Mouse (Mus musculus) heart, embryonic 13.5 days (tissue): ENCODE measurements around the gene Nap1l4. TPM values are rescaled to one million over a fixed set of nuclear protein-coding genes. Genes with fewer than 3 reads are reported as not detected.
A peak's percentile ranks its signal among the peaks of the same experiment; 100 is the strongest.

Experiments
- ATAC-seq: fragments of 200-750 bp; cut with Nextera tagmentation; 2 replicates; pipeline ENCODE4 v1.8.0; 2017; ENCODE audit warnings: moderate TSS enrichment; ENCODE audit not compliant: insufficient number of reproducible peaks, low FRiP score, low TSS enrichment; ENCODE audit errors: extremely low read depth
- H3K27ac ChIP-seq: fragments of 300-500 bp; sonication (generic); replicated peaks from 2 replicates; pipeline ENCODE4 v1.5.1; 2015; ENCODE audit warnings: moderate library complexity, mild to moderate bottlenecking, inconsistent platforms
- H3K27me3 ChIP-seq: fragments of 300-500 bp; sonication (generic); replicated peaks from 2 replicates; pipeline ENCODE4 v1.6.1; 2015; ENCODE audit warnings: mild to moderate bottlenecking, inconsistent platforms
- H3K36me3 ChIP-seq: fragments of 300-500 bp; sonication (generic); 2 replicates; pipeline ENCODE4 v1.6.1; 2015; ENCODE audit warnings: mild to moderate bottlenecking, inconsistent platforms
- H3K4me1 ChIP-seq: fragments of 300-500 bp; sonication (generic); 2 replicates; pipeline ENCODE4 v1.6.1; 2015; ENCODE audit warnings: inconsistent platforms
- H3K4me2 ChIP-seq: fragments of 300-500 bp; sonication (generic); 2 replicates; pipeline ENCODE4 v1.6.1; 2015; ENCODE audit warnings: inconsistent platforms, mild to moderate bottlenecking, moderate library complexity
- H3K4me3 ChIP-seq: fragments of 300-500 bp; sonication (generic); 2 replicates; pipeline ENCODE4 v1.5.1; 2015; ENCODE audit warnings: moderate library complexity, mild to moderate bottlenecking, inconsistent platforms
- H3K9ac ChIP-seq: fragments of 300-500 bp; sonication (generic); 2 replicates; pipeline ENCODE4 v1.6.1; 2015; ENCODE audit warnings: inconsistent platforms, mild to moderate bottlenecking, moderate library complexity
- H3K9me3 ChIP-seq: fragments of 300-500 bp; sonication (generic); 2 replicates; pipeline ENCODE4 v1.6.1; 2016; ENCODE audit warnings: inconsistent platforms
- WGBS: fragments of 180-500 bp; shearing (Covaris S2); methylation state at CpG from one replicate; pipeline ENCODE4 v1.1.7; 2015; ENCODE audit warnings: mixed read lengths; 5-methylcytosine and 5-hydroxymethylcytosine counted together
- polyA plus RNA-seq: library from polyadenylated mRNA; unstranded; fragments of >200 nt; fragmentation: Nextera tagmentation; extraction: Ambion mirVana; gene quantifications from 2 replicates; pipeline ENCODE4 v1.2.1, GENCODE M21; 2015

The Nap1l4 gene
- polyA plus RNA-seq, 1 experiment from 2014 or later, result 217 TPM

DNA sequence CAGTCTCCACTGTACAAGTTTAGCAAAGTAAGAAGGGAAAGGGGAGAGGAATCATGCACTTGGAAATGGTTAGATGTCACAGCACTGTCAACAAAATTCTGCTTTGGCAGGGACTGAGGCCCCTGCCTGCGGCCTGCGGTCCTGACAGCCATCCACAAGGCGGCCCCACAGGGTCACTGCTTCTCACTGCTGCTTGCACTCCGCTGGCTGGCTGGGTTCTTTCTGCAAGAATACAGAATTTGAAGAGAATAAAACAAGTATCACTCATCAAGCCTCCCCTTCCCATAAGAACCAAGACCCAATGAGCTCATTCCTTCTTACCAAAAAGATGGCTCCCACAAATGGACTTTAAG, 34.5 kb downstream of the Nap1l4 start:
- ATAC-seq, result no peak
- H3K36me3 ChIP-seq, result peaks cover 76% of the 10 kb centered on the region
- no peaks in the 10 kb centered on the region for H3K9me3 ChIP-seq
- no peaks in the 10 kb centered on the region for H3K27me3 ChIP-seq
- H3K4me3 ChIP-seq, result no peak overlapping the region
- WGBS, result 89% methylated on average over 4 of the region's 4 CpGs
- H3K4me1 ChIP-seq, result peaks cover 8% of the 10 kb centered on the region
- H3K27ac ChIP-seq, result no peak overlapping the region
- no peak overlapping the region for H3K9ac ChIP-seq
- H3K4me2 ChIP-seq, result no peak overlapping the region

DNA sequence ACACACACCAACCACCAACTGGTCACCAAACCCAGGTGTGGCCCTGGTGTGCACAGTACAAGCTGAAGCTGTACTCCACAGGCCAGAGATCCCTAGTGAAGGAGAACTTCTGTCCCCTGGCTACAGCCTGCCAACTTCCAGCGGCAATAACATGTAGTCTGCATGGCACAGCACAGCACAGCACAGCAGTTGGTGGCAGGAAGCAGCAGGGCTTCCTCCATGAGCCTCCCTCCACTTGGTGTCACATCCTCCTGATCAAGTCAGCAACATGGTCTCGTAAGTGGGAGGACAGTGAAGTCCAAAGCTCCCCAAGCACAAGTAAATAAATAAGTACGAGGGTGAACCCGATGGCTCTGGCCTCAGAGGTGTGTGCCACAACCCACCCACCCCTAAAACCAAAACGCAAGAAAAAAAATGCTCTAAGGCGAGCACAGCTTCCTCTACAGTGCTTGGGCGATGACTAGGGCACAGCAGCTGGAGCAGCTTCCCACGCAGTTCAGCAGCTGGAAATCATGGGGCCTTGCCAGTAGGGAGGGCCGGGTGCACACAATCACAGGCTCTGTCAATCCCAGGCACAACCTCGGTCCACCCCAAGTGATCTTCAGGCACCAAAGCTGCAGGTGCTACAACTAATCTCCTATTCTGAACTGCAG, 35.0 kb downstream of the Nap1l4 start:
- no peak overlapping the region for H3K9ac ChIP-seq
- H3K4me2 ChIP-seq, result no peak overlapping the region
- H3K36me3 ChIP-seq, result peaks cover 71% of the 10 kb centered on the region
- H3K27me3 ChIP-seq, result no peaks in the 10 kb centered on the region
- no peak overlapping the region for H3K27ac ChIP-seq
- WGBS, result 89% methylated on average over 10 of the region's 10 CpGs
- H3K4me3 ChIP-seq, result no peak overlapping the region
- ATAC-seq, result no peak
- H3K9me3 ChIP-seq, result no peaks in the 10 kb centered on the region
- peaks cover 8% of the 10 kb centered on the region for H3K4me1 ChIP-seq

DNA sequence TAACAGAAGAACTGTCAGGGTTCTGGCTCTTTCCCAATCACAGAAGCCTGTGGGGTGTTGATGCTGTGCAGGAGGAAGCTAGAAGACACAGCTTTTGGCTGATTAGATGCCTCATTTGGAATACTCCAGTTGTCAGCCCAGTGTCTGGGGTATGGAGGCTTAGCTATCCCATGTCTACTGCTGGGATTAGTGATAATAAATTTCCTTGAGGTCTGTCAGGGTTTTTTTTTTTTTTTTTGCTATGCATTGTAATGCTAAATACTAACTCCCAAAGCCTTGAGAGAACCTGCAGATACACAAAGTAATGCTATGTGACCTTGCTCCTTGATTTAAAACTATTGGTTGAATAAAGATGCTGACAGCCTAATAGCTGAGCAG, 37.6 kb downstream of the Nap1l4 start:
- Histone ChIP-seq H3K4me3 (no peak overlapping the region), H3K27ac (no peak overlapping the region), H3K36me3 (peaks cover 45% of the 10 kb centered on the region), H3K4me1 (peaks cover 8% of the 10 kb centered on the region), H3K9me3 (no peaks in the 10 kb centered on the region), H3K9ac (no peak overlapping the region), H3K4me2 (no peak overlapping the region), H3K27me3 (peaks cover 5% of the 10 kb centered on the region; the same call in 1 of the 2 replicates)
- ATAC-seq, result no peak

DNA sequence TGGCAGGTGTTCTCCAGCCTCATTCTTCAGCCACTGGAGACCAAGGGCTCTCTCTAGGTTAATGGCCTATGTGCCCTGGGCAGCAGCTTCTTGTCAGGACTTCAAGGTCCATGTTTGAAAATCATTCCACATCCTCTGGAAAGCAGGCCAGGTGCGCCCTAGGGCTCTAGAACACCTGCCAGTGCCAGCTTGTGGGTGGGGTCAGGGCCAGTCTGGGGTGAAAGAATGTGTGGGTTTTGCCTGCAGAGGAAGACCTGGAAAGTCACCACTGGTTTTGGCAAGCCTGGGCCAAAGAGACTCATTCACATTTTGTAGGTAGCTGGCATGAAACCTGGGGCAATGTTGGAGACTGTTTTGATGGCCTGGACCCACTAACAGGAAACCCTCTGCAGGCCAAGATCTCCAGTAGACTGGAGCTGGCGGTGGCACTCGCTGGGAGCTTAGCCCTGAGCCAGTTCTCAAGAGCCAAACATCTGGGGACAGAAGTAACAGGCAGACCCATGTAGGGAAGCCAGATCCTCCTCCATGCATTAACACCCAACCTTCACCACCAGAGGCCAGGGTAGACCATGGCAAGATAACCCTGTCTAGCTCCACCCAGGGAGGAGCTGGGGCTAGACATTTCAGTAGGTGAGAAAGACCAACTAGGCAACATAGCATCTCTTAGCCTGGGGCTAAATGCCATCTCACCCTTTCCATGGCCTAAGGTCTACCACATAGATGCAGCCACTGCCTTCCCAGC, 38.1 kb downstream of the Nap1l4 start:
- no peak for ATAC-seq
- WGBS, result 83% methylated on average over 3 of the region's 3 CpGs
- Histone ChIP-seq H3K36me3 (peaks cover 39% of the 10 kb centered on the region), H3K27me3 (peaks cover 7% of the 10 kb centered on the region; the same call in 1 of the 2 replicates), H3K4me3 (no peak overlapping the region), H3K9me3 (no peaks in the 10 kb centered on the region), H3K27ac (no peak overlapping the region), H3K9ac (no peak overlapping the region), H3K4me1 (peaks cover 8% of the 10 kb centered on the region), H3K4me2 (no peak overlapping the region)

DNA sequence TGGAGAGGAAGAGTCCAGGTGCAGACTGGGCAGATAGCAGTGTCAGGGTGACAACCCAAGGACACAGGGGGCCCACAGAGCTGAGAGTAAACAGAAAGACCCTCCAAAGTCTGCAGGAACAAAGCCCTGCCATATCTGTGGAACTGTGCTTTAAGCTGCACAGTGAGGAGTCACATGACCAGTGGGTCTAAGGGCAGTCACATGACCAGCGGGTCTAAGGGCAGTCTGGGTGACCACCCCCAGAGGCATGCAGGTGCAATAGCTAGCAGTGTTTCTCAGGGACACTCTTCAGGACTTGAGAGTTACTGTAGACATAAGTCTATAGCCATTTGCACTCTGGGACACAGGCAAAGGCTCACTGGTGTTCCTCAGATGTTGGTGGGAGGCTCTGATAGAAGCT, 39.3 kb downstream of the Nap1l4 start:
- H3K4me3 ChIP-seq, result no peak overlapping the region
- peaks cover 8% of the 10 kb centered on the region for H3K4me1 ChIP-seq
- H3K9me3 ChIP-seq, result no peaks in the 10 kb centered on the region
- H3K27ac ChIP-seq, result no peak overlapping the region
- 70% methylated on average over 1 of the region's 1 CpGs for WGBS
- H3K9ac ChIP-seq, result no peak overlapping the region
- no peak for ATAC-seq
- no peak overlapping the region for H3K4me2 ChIP-seq
- H3K27me3 ChIP-seq, result peaks cover 15% of the 10 kb centered on the region
- H3K36me3 ChIP-seq, result peaks cover 27% of the 10 kb centered on the region

DNA sequence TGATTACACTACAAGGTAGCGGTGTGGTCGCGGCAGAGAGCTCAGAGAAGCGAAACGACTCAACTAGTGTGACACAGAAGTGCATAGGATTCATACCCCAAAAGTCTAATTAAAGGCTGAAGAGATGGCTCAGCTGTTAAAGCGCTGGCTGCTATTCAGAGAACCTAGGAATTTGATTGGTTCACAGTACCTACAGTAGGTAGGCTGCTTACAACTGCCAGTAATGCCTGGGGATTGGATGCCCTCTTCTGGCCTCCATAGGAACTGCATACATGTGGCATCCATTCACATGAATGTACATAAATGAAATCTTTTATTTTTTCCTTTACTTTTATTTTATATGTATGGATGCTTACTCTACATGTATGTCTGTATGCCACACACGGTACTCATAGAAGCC, 42.2 kb downstream of the Nap1l4 start:
- no peaks in the 10 kb centered on the region for H3K9me3 ChIP-seq
- H3K36me3 ChIP-seq, result no peaks in the 10 kb centered on the region
- H3K4me1 ChIP-seq, result peaks cover 20% of the 10 kb centered on the region
- WGBS, result 19% methylated on average over 7 of the region's 7 CpGs
- H3K27me3 ChIP-seq, result peaks cover 43% of the 10 kb centered on the region
- no peak overlapping the region for H3K9ac ChIP-seq
- no peak overlapping the region for H3K4me3 ChIP-seq
- no peak for ATAC-seq
- H3K27ac ChIP-seq, result no peak overlapping the region
- H3K4me2 ChIP-seq, result no peak overlapping the region

DNA sequence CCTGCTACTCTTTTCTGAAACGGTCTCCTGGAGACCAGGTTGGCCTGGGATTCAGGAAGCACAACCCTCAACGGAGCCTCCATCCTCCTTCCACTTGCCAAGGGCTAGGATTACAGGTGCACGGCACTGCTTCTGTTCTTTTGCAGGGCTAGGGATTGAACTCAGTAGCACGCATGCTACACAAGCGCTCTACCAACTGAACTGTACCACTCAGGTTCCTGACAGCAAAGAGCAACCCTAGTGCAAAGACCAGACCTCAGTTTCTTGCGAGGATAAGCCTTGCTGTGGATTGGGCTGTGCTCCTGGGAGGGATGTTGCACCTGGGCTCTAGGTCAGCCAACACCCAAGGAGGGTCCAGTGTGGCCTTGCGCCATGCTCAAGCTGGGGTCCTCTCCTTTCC, 42.6 kb downstream of the Nap1l4 start:
- Histone ChIP-seq H3K4me3 (no peak overlapping the region), H3K9me3 (no peaks in the 10 kb centered on the region), H3K27me3 (peaks cover 47% of the 10 kb centered on the region), H3K4me2 (no peak overlapping the region), H3K9ac (no peak overlapping the region), H3K4me1 (peaks cover 24% of the 10 kb centered on the region), H3K27ac (no peak overlapping the region), H3K36me3 (no peaks in the 10 kb centered on the region)
- ATAC-seq, result no peak
- WGBS, result 62% methylated on average over 7 of the region's 7 CpGs

DNA sequence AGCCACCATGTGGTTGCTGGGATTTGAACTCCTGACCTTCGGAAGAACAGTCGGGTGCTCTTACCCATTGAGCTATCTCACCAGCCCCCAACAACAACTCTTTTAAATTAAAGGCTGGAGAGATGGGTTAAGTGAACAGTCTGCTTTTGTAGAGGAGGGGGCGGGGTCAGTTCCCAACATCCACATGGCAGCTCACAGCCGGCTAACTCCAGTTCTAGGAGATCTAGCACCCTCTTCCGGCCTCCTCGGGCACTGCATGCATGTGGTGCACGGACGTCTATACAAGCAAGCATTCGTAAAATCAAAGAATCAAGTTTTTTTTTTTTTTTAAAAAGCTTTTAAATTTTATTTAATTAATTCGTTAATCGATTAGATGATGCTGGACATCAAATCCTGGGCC, 43.1 kb downstream of the Nap1l4 start:
- Histone ChIP-seq H3K4me1 (peaks cover 26% of the 10 kb centered on the region), H3K36me3 (no peaks in the 10 kb centered on the region), H3K4me3 (no peak overlapping the region), H3K27ac (no peak overlapping the region), H3K27me3 (peaks cover 52% of the 10 kb centered on the region), H3K9ac (no peak overlapping the region), H3K9me3 (no peaks in the 10 kb centered on the region), H3K4me2 (no peak overlapping the region)
- WGBS, result 29% methylated on average over 11 of the region's 11 CpGs
- ATAC-seq, result no peak

DNA sequence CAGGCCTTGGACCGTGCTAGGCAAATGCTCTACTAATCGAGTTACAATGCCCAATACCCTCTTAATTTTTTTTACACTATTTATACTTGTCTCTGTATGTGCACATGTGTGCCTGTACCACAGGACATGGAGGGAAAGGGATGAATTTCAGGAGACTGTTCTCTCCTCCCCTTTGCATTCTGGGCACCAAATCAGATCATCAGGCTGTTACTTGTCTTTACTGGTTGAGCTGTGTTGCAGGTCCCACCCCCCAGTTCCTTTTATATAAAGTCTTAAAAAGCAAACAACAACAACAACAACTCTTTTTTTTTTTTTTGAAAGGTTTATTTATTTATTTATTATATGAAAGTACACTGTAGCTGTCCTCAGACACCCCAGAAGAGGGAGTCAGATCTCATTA, 43.5 kb downstream of the Nap1l4 start:
- Histone ChIP-seq H3K4me1 (peaks cover 26% of the 10 kb centered on the region), H3K27me3 (peaks cover 56% of the 10 kb centered on the region), H3K9ac (no peak overlapping the region), H3K27ac (no peak overlapping the region), H3K4me3 (no peak overlapping the region), H3K36me3 (no peaks in the 10 kb centered on the region), H3K9me3 (no peaks in the 10 kb centered on the region), H3K4me2 (no peak overlapping the region)
- ATAC-seq, result no peak
- WGBS, result 86% methylated on average over 2 of the region's 2 CpGs

DNA sequence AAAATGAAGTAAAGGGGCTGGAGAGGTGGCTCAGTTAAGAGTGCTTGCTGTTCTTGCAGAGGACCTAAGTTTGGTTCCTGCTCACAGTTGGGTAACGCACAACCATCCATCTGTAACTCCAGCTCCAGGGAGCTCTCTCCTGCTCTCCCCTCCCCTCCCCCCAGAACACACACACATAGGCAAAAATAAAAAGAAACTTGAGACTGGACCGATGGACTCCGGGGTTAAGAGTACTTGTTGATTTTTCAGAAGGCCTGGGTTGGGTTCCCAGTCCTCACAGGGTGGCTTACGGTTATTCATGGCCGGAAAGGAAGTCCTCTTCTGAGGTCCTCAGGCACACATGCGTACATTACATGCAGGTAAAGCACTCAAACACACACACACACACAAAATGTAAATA, 45.0 kb downstream of the Nap1l4 start:
- H3K9ac ChIP-seq, result no peak overlapping the region
- H3K36me3 ChIP-seq, result no peaks in the 10 kb centered on the region
- H3K4me2 ChIP-seq, result no peak overlapping the region
- WGBS, result 75% methylated on average over 6 of the region's 6 CpGs
- H3K9me3 ChIP-seq, result no peaks in the 10 kb centered on the region
- H3K4me1 ChIP-seq, result peaks cover 18% of the 10 kb centered on the region
- ATAC-seq, result no peak
- no peak overlapping the region for H3K27ac ChIP-seq
- no peak overlapping the region for H3K4me3 ChIP-seq
- peaks cover 70% of the 10 kb centered on the region for H3K27me3 ChIP-seq

DNA sequence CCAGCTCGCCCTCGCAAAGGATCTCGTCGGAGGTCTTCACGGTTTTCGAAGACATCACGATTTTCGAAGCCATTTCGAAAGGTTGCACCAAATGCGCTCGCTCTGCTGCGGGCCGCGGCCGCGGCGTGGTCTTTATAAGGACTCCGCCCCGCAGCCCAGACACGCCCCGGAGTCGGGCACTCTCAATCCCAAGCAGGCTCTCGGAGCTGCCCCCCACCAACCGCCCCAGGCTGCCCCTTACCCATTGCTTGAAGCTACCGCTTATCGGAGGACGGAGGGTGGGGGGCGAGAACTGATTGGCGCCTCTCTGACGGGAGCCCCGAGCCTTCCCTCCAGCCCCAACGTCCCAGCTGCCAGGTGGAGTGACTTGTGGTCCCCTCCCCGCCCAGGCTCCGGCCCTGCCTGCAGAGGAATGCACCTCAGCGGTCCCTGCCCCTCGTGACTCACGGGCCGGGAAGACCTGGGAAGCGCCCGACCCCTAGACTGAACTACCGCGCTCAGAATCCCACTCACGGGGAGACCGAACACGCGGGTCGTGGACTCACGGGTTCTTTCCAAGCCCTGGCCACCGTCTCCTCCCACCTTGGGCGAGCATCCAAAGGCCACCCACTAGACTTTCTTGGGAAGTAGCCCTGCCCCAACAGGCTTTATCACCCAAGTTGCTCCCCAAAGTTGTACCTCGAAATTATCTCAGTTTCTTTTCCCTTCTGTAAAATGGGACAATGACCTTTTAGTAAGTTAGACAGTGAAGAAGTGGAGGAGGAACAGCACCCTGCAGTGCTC, 46.3 kb downstream of the Nap1l4 start, which contains the start of gene Phlda2:
TSS of gene Phlda2 (minus strand) at position 733 of the 783 bp plus-strand sequence.
- Histone ChIP-seq H3K4me2 (peak within 1 kb of the TSS; percentile 94), H3K27ac (no peak within 1 kb of the TSS), H3K27me3 (peaks cover 80% of the 10 kb centered on the region), H3K36me3 (no peaks in the 10 kb centered on the region), H3K9ac (peak within 1 kb of the TSS; percentile 11), H3K9me3 (no peaks in the 10 kb centered on the region), H3K4me1 (peaks cover 18% of the 10 kb centered on the region), H3K4me3 (peak within 1 kb of the TSS; percentile 61)
- WGBS, result 3% methylated on average over 51 of the region's 51 CpGs
- ATAC-seq, result no peak
